In genomic region chr10:59703060-59703760, GRCm38 (mm10) we compare ENCODE assay signal across 8 mouse cellular contexts. TPM values are rescaled to one million over a fixed set of nuclear protein-coding genes. Genes with fewer than 3 reads are reported as not detected.
DNase-seq lines count a peak whose midpoint lies in the region; ATAC-seq lines count a peak whose summit lies in the region.

No protein-coding gene starts in this region.

- no peaks in the 10 kb centered on the region for H3K36me3 ChIP-seq in kidney, embryonic 16.5 days (ENCODE audit: insufficient read depth, low read length)
- no peaks in the 10 kb centered on the region for H3K36me3 ChIP-seq in hindbrain, embryonic 16.5 days (ENCODE audit: control insufficient read depth, insufficient read depth, low read length)
- no peaks in the 10 kb centered on the region for H3K36me3 ChIP-seq in midbrain, embryonic 15.5 days (replicated peaks)

- H3K4me1 ChIP-seq in kidney, embryonic 16.5 days (ENCODE audit: insufficient read depth, low read length), result peaks cover 8% of the 10 kb centered on the region
- H3K4me1 ChIP-seq in hindbrain, embryonic 16.5 days (ENCODE audit: control insufficient read depth, insufficient read depth, low read depth, low read length), result peaks cover 8% of the 10 kb centered on the region
- H3K4me1 ChIP-seq in midbrain, embryonic 15.5 days, result peaks cover 13% of the 10 kb centered on the region

- H3K4me3 ChIP-seq in kidney, embryonic 16.5 days (ENCODE audit: low read length), result peak overlapping the region; percentile 69
- H3K4me3 ChIP-seq in hindbrain, embryonic 16.5 days (ENCODE audit: low read length), result peak overlapping the region; percentile 71
- peak overlapping the region; percentile 52 for H3K4me3 ChIP-seq in midbrain, embryonic 15.5 days

- peak overlapping the region; percentile 79 for H3K4me2 ChIP-seq in kidney, embryonic 16.5 days (replicated peaks; ENCODE audit: low read depth, low read length)
- H3K4me2 ChIP-seq in hindbrain, embryonic 16.5 days (ENCODE audit: low read length), result peak overlapping the region; percentile 80
- H3K4me2 ChIP-seq in midbrain, embryonic 15.5 days, result peak overlapping the region; percentile 86

- no peaks in the 10 kb centered on the region for H3K27me3 ChIP-seq in kidney, embryonic 16.5 days (ENCODE audit: insufficient read depth, low read length)
- no peaks in the 10 kb centered on the region for H3K27me3 ChIP-seq in hindbrain, embryonic 16.5 days (replicated peaks; ENCODE audit: control insufficient read depth, insufficient read depth, low read length)
- H3K27me3 ChIP-seq in midbrain, embryonic 15.5 days (replicated peaks), result no peaks in the 10 kb centered on the region

- peak; percentile 16; the same call in 1 of the 2 replicates for ATAC-seq in kidney, embryonic 16.5 days (ENCODE audit: low FRiP score, low TSS enrichment)
- 0 out of 2 replicates have a peak, but pooled peaks have one; percentile 5 for ATAC-seq in hindbrain, embryonic 16.5 days
- peak; percentile 40 for ATAC-seq in midbrain, embryonic 15.5 days (replicated peaks)

- no peak for DNase-seq in kidney, postnatal 25 days
- peak; percentile 17 for DNase-seq in c-Kit-negative CD71-positive TER-119-positive erythroid progenitor cells, embryonic 14.5 days (ENCODE audit: low read depth, low spot score)
- DNase-seq in testis, postnatal 10 days (ENCODE audit: low spot score), result no peak
- DNase-seq in layer of hippocampus, adult 9-10 months (ENCODE audit: low spot score), result no peak
- no peak for DNase-seq in gastrocnemius, adult 8-10 months (ENCODE audit: low spot score in 2 of 2)

- peak overlapping the region; percentile 78 for H3K27ac ChIP-seq in kidney, embryonic 16.5 days (ENCODE audit: low read length)
- no peak overlapping the region for H3K27ac ChIP-seq in hindbrain, embryonic 16.5 days (ENCODE audit: low read depth, low read length)
- peak overlapping the region; percentile 77 for H3K27ac ChIP-seq in midbrain, embryonic 15.5 days

- WGBS in kidney, embryonic 16.5 days, result 6% methylated on average over 15 of the region's 15 CpGs
- WGBS in hindbrain, embryonic 16.5 days, result 11% methylated on average over 15 of the region's 15 CpGs
- 15% methylated on average over 15 of the region's 15 CpGs for WGBS in midbrain, embryonic 15.5 days

- peaks cover 3% of the 10 kb centered on the region; the same call in 1 of the 2 replicates for H3K9me3 ChIP-seq in kidney, embryonic 16.5 days (ENCODE audit: low read length)
- no peaks in the 10 kb centered on the region for H3K9me3 ChIP-seq in hindbrain, embryonic 16.5 days (ENCODE audit: control insufficient read depth, low read length)
- H3K9me3 ChIP-seq in midbrain, embryonic 15.5 days, result no peaks in the 10 kb centered on the region

- H3K9ac ChIP-seq in kidney, embryonic 16.5 days (replicated peaks; ENCODE audit: low read length), result peak overlapping the region; percentile 73
- H3K9ac ChIP-seq in hindbrain, embryonic 16.5 days (ENCODE audit: low read depth, low read length), result peak overlapping the region; percentile 72
- H3K9ac ChIP-seq in midbrain, embryonic 15.5 days, result peak overlapping the region; percentile 60

RNA-seq across cellular contexts. Expression of gene Micu1, which starts 0.9 kb away (rescaled TPM):
- 86.2 and 93.0 TPM in 2 replicates for polyA plus RNA-seq in kidney, embryonic 16.5 days (2015; fragmentation: Nextera tagmentation; extraction: Ambion mirVana)
- 85.0 and 87.1 TPM in 2 replicates for polyA plus RNA-seq in hindbrain, embryonic 16.5 days (2015; fragmentation: Nextera tagmentation; extraction: Ambion mirVana)
- polyA plus RNA-seq in midbrain, embryonic 15.5 days (2015; fragmentation: Nextera tagmentation; extraction: Ambion mirVana), result 75.1 and 76.3 TPM in 2 replicates
- 10 to 100 TPM; 50.7 to 57.9 (median 55.4) TPM for total RNA-seq in gastrocnemius, adult 8-10 months (2022)
